Mouse (Mus musculus): ENCODE data around the gene Psmd8. TPM values are rescaled to one million over a fixed set of nuclear protein-coding genes. Genes with fewer than 3 reads are reported as not detected.
"Not testable (repeated sequence)": the region's sequence is repeated elsewhere in the genome, so short reads cannot be mapped to it uniquely, and the experiment has no call there.

Gene Psmd8
- polyA plus RNA-seq (2016; fragmentation: Nextera tagmentation; extraction: Ambion mirVana), result 321 and 323 TPM in 2 replicates

GRCm38 (mm10) chr7:29180077-29180853 is at the start of gene Psmd8:
Psmd8 (minus strand) TSS chr7:29180701.
- WGBS, result under 1% methylated on average over 62 of the region's 62 CpGs
- H3K27me3 ChIP-seq (ENCODE audit: low read depth, poor library complexity, severe bottlenecking), result no peaks in the 10 kb centered on the region
- H3K9me3 ChIP-seq (replicated peaks), result no peaks in the 10 kb centered on the region
- peak; percentile 96 for DNase-seq (ENCODE audit: low spot score)
- H3K4me1 ChIP-seq, result peaks cover 13% of the 10 kb centered on the region
- peak within 1 kb of the TSS; percentile 71 for H3K4me3 ChIP-seq
- peaks cover 34% of the 10 kb centered on the region for H3K36me3 ChIP-seq
- H3K27ac ChIP-seq, result peak within 1 kb of the TSS; percentile 88

GRCm38 (mm10) chr7:29228202-29228601 is 47.7 kb upstream of the Psmd8 start:
- no peak for DNase-seq (ENCODE audit: low spot score)
- WGBS, result 79% methylated on average over 4 of the region's 4 CpGs
- peaks cover 21% of the 10 kb centered on the region for H3K4me1 ChIP-seq
- H3K9me3 ChIP-seq (replicated peaks), result no peaks in the 10 kb centered on the region
- H3K36me3 ChIP-seq, result no peaks in the 10 kb centered on the region
- H3K4me3 ChIP-seq, result no peak overlapping the region
- H3K27me3 ChIP-seq (ENCODE audit: low read depth, poor library complexity, severe bottlenecking), result peaks cover 45% of the 10 kb centered on the region
- H3K27ac ChIP-seq, result no peak overlapping the region

DNA sequence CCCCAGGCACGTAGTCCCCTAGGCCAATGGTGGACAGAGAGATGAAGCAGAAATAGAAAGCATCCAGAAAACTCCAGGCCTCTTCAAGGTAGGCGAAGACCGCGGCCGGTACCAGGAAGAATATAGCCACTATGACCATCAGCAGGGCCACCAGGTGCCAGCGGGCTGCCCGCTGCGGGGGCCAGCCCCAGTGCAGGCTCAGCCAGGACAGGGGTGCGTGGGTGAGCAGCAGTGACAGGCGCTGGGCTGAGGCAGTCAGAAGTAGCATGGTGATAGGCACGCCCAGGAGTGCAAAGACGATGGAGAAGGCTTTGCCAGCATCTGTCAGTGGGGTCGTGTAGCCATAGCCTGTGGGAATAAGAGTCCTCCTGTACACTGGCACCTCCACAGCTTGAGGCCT is 45.0 kb upstream of the Psmd8 start:
- Histone ChIP-seq H3K27me3 (ENCODE audit: low read depth, poor library complexity, severe bottlenecking) (peaks cover 18% of the 10 kb centered on the region), H3K4me3 (peak overlapping the region; percentile 37), H3K27ac (peak overlapping the region; percentile 71)

GRCm38 (mm10) chr7:29224756-29225394 is 44.4 kb upstream of the Psmd8 start:
- peaks cover 11% of the 10 kb centered on the region for H3K4me1 ChIP-seq
- H3K9me3 ChIP-seq (replicated peaks), result no peaks in the 10 kb centered on the region; the same call in 1 of the 2 replicates
- peak overlapping the region; percentile 71 for H3K27ac ChIP-seq
- DNase-seq (ENCODE audit: low spot score), result peak; percentile 62
- 9% methylated on average over 16 of the region's 16 CpGs for WGBS
- peak overlapping the region; percentile 37 for H3K4me3 ChIP-seq
- no peaks in the 10 kb centered on the region for H3K36me3 ChIP-seq
- H3K27me3 ChIP-seq (ENCODE audit: low read depth, poor library complexity, severe bottlenecking), result peaks cover 12% of the 10 kb centered on the region; the same call in 1 of the 2 replicates

More for the DNA sequence above, 45.0 kb upstream of the Psmd8 start:
- Histone ChIP-seq H3K9me3 (replicated peaks) (no peaks in the 10 kb centered on the region), H3K4me1 (peaks cover 11% of the 10 kb centered on the region), H3K36me3 (no peaks in the 10 kb centered on the region)
- no peak for DNase-seq (ENCODE audit: low spot score)
- WGBS, result 74% methylated on average over 13 of the region's 13 CpGs

GRCm38 (mm10) chr7:29214846-29215245 is 34.3 kb upstream of the Psmd8 start:
- H3K9me3 ChIP-seq (replicated peaks), result no peaks in the 10 kb centered on the region; the same call in 1 of the 2 replicates
- no peak overlapping the region for H3K27ac ChIP-seq
- no peak for DNase-seq (ENCODE audit: low spot score)
- H3K4me1 ChIP-seq, result peaks cover 20% of the 10 kb centered on the region
- 37% methylated on average over 15 of the region's 15 CpGs for WGBS
- no peak overlapping the region for H3K4me3 ChIP-seq
- peaks cover 24% of the 10 kb centered on the region for H3K27me3 ChIP-seq (ENCODE audit: low read depth, poor library complexity, severe bottlenecking)
- no peaks in the 10 kb centered on the region for H3K36me3 ChIP-seq

DNA sequence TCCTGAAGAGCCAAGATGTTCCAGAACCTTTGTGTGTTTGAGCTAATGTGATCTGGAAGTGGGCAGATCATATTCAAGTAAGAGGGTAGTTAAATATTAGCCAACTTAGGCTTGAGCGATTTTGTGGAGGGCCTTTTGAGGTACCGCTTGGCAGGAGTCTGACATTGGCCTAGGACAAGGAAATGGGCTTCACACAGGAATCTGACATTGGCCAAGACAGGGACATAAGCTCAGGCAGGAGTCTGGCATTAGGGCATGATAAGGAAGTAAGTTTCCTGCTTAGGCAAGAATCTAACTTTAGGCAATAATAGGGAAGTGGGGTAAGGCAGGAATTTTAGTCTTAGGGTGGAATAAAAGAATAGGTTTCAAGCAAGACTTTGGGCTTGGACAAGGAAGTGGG is 33.7 kb upstream of the Psmd8 start:
- H3K36me3 ChIP-seq, result no peaks in the 10 kb centered on the region
- no peaks in the 10 kb centered on the region for H3K9me3 ChIP-seq (replicated peaks)
- DNase-seq (ENCODE audit: low spot score), result no peak
- H3K27me3 ChIP-seq (ENCODE audit: low read depth, poor library complexity, severe bottlenecking), result peaks cover 24% of the 10 kb centered on the region
- peaks cover 20% of the 10 kb centered on the region for H3K4me1 ChIP-seq
- WGBS, result 62% methylated on average over 2 of the region's 2 CpGs
- peak overlapping the region; percentile 38; the same call in 1 of the 2 replicates for H3K4me3 ChIP-seq
- H3K27ac ChIP-seq, result no peak overlapping the region

DNA sequence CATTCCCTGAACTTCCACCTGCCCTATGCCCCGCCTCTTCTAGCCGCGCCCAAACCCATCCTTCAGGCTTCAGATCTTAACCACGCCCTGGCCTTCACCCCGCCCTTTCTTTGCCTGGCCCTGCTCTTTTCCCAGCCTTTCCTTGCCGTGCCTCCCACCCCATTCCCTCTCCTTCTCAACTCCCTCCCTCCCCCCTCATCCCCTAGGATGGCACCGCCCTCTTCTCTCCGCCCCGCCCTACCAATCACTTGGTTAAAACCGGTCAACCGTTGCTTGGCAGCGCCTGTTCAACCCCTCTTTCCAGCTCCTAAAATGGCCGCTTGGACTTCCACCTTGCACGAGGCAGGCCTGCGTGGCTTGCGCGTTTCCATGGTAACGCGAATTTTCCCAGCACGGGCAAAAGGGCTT is 33.2 kb upstream of the Psmd8 start, which contains the start of gene Catsperg1:
Catsperg1 (minus strand) TSS at position 361 of the 408 bp plus-strand sequence.
- H3K27me3 ChIP-seq (ENCODE audit: low read depth, poor library complexity, severe bottlenecking), result peaks cover 24% of the 10 kb centered on the region
- H3K27ac ChIP-seq, result no peak within 1 kb of the TSS
- no peaks in the 10 kb centered on the region for H3K9me3 ChIP-seq (replicated peaks)
- H3K4me1 ChIP-seq, result peaks cover 20% of the 10 kb centered on the region
- no peaks in the 10 kb centered on the region for H3K36me3 ChIP-seq
- peak; percentile 70 for DNase-seq (ENCODE audit: low spot score)
- peak within 1 kb of the TSS; percentile 38 for H3K4me3 ChIP-seq
- WGBS, result 3% methylated on average over 20 of the region's 20 CpGs

GRCm38 (mm10) chr7:29212775-29213560 is 32.5 kb upstream of the Psmd8 start:
- not testable (repeated sequence) for H3K36me3 ChIP-seq; DNase-seq (ENCODE audit: low spot score); H3K9me3 ChIP-seq (replicated peaks); H3K27ac ChIP-seq
- Histone ChIP-seq H3K27me3 (ENCODE audit: low read depth, poor library complexity, severe bottlenecking) (peaks cover 24% of the 10 kb centered on the region), H3K4me1 (peaks cover 20% of the 10 kb centered on the region), H3K4me3 (peak overlapping the region; percentile 38)
- WGBS, result 14% methylated on average over 40 of the region's 40 CpGs

GRCm38 (mm10) chr7:29212199-29212765 is 31.8 kb upstream of the Psmd8 start:
- Histone ChIP-seq H3K36me3 (no peaks in the 10 kb centered on the region), H3K27me3 (ENCODE audit: low read depth, poor library complexity, severe bottlenecking) (peaks cover 24% of the 10 kb centered on the region), H3K4me1 (peaks cover 20% of the 10 kb centered on the region), H3K4me3 (peak overlapping the region; percentile 47), H3K27ac (no peak overlapping the region), H3K9me3 (replicated peaks) (no peaks in the 10 kb centered on the region)
- peak; percentile 43 for DNase-seq (ENCODE audit: low spot score)
- WGBS, result 9% methylated on average over 26 of the region's 26 CpGs

DNA sequence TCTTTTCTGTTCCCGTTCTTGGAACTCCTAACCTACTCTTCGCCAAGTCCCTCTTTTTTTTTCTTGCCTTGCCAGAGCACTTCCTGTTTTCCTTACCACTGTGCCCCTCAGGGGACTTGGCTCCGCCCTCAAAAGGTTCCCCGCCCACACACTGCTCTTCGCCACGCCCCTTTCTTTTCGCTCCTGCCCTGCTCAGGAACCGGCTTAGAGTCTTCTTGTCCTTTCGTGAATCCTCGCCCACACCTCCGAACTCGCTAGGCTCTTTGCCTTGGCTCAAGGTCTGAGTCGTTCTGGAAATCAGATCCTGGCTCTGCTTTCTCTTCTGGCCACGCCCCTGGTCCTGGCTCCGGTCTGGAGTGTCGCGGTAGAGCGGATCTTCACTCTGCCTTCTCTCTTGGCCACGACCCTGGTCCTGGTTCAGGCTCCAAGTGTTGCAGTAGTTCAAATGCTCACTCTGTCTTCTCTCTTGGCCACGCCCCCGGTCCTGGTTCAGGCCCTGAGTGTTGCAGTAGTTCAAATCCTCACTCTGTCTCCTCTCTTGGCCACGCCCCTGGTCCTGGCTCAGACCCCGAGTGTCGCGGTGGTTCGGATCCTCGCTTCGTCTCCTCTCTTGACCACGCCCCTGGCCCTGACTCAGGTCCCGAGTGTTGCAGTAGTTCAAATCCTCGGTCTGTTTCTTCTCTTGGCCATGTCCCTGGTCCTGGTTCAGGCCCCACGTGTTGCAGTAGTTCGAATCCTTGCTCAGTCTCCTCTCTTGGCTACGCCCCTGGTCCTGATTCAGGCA is 31.1 kb upstream of the Psmd8 start:
- H3K4me1 ChIP-seq, result peaks cover 20% of the 10 kb centered on the region
- H3K9me3 ChIP-seq (replicated peaks), result no peaks in the 10 kb centered on the region
- no peaks in the 10 kb centered on the region for H3K36me3 ChIP-seq
- WGBS, result 5% methylated on average over 34 of the region's 34 CpGs
- peaks cover 24% of the 10 kb centered on the region for H3K27me3 ChIP-seq (ENCODE audit: low read depth, poor library complexity, severe bottlenecking)
- peak overlapping the region; percentile 51; the same call in 1 of the 2 replicates for H3K27ac ChIP-seq
- peak; percentile 77 for DNase-seq (ENCODE audit: low spot score)
- H3K4me3 ChIP-seq, result peak overlapping the region; percentile 47

GRCm38 (mm10) chr7:29211013-29211412 is 30.5 kb upstream of the Psmd8 start:
- Histone ChIP-seq H3K4me3 (peak overlapping the region; percentile 47), H3K27ac (0 out of 2 replicates have a peak overlapping the region, but pooled peaks have one; percentile 51), H3K27me3 (ENCODE audit: low read depth, poor library complexity, severe bottlenecking) (peaks cover 24% of the 10 kb centered on the region), H3K4me1 (peaks cover 20% of the 10 kb centered on the region)
- 27% methylated on average over 15 of the region's 15 CpGs for WGBS
- not testable (repeated sequence) for H3K36me3 ChIP-seq; H3K9me3 ChIP-seq (replicated peaks); DNase-seq (ENCODE audit: low spot score)

GRCm38 (mm10) chr7:29202577-29202976 is 22.1 kb upstream of the Psmd8 start:
- Histone ChIP-seq H3K9me3 (replicated peaks) (no peaks in the 10 kb centered on the region), H3K27me3 (ENCODE audit: low read depth, poor library complexity, severe bottlenecking) (no peaks in the 10 kb centered on the region), H3K36me3 (no peaks in the 10 kb centered on the region), H3K4me3 (no peak overlapping the region), H3K27ac (no peak overlapping the region), H3K4me1 (no peaks in the 10 kb centered on the region)
- DNase-seq (ENCODE audit: low spot score), result no peak
- WGBS, result 88% methylated on average over 6 of the region's 6 CpGs
